Mouse (Mus musculus): ENCODE data around the gene Ier5l. TPM values are rescaled to one million over a fixed set of nuclear protein-coding genes. Genes with fewer than 3 reads are reported as not detected.

Gene Ier5l
- polyA plus RNA-seq, 1 experiment from 2014 or later, result 0.61 TPM

- H3K27me3 ChIP-seq (replicated peaks; ENCODE audit: control insufficient read depth, insufficient read depth, low read length), result no peaks in the 10 kb centered on the region
- H3K9me3 ChIP-seq (ENCODE audit: control insufficient read depth, low read length), result no peaks in the 10 kb centered on the region
- no peaks in the 10 kb centered on the region for H3K36me3 ChIP-seq (ENCODE audit: control insufficient read depth, insufficient read depth, low read length)
- no peak overlapping the region for H3K27ac ChIP-seq (ENCODE audit: low read length)
- WGBS, result 91% methylated on average over 6 of the region's 6 CpGs
- no peak overlapping the region for H3K4me3 ChIP-seq (ENCODE audit: low read length)
- H3K4me1 ChIP-seq (ENCODE audit: control insufficient read depth, insufficient read depth, low read length), result peaks cover 11% of the 10 kb centered on the region
- H3K4me2 ChIP-seq (ENCODE audit: low read depth, low read length), result no peak overlapping the region
- no peak for ATAC-seq
- no peak overlapping the region for H3K9ac ChIP-seq (ENCODE audit: low read depth, low read length)
Observed at GRCm38 (mm10) chr2:30459241-30459640, 14.8 kb downstream of the Ier5l start.

DNA sequence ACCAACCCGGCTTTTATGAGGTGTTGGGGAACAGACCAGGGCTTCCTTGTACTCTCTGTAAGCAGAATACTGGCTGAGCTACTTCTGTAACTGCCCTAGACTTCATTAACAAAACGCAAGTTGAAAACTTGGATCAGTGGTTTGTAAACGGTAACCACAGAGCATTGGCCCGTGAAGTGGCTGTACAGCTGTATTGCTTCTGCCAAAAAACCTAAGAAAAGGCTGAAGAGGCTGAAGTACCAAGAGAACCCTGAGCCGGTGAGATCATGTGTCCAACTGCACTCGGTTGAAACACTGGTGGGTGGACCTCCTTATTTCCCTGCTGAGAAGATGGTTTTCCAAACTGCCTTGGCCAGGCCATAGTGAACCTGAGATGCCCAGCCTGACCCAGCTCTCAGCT lies 15.7 kb downstream of the Ier5l start:
- Histone ChIP-seq H3K9ac (ENCODE audit: low read depth, low read length) (no peak overlapping the region), H3K9me3 (ENCODE audit: control insufficient read depth, low read length) (no peaks in the 10 kb centered on the region), H3K4me2 (ENCODE audit: low read depth, low read length) (no peak overlapping the region), H3K36me3 (ENCODE audit: control insufficient read depth, insufficient read depth, low read length) (no peaks in the 10 kb centered on the region), H3K27ac (ENCODE audit: low read length) (no peak overlapping the region), H3K4me3 (ENCODE audit: low read length) (no peak overlapping the region), H3K27me3 (replicated peaks; ENCODE audit: control insufficient read depth, insufficient read depth, low read length) (no peaks in the 10 kb centered on the region), H3K4me1 (ENCODE audit: control insufficient read depth, insufficient read depth, low read length) (peaks cover 6% of the 10 kb centered on the region)
- ATAC-seq, result no peak
- WGBS, result 71% methylated on average over 6 of the region's 6 CpGs

DNA sequence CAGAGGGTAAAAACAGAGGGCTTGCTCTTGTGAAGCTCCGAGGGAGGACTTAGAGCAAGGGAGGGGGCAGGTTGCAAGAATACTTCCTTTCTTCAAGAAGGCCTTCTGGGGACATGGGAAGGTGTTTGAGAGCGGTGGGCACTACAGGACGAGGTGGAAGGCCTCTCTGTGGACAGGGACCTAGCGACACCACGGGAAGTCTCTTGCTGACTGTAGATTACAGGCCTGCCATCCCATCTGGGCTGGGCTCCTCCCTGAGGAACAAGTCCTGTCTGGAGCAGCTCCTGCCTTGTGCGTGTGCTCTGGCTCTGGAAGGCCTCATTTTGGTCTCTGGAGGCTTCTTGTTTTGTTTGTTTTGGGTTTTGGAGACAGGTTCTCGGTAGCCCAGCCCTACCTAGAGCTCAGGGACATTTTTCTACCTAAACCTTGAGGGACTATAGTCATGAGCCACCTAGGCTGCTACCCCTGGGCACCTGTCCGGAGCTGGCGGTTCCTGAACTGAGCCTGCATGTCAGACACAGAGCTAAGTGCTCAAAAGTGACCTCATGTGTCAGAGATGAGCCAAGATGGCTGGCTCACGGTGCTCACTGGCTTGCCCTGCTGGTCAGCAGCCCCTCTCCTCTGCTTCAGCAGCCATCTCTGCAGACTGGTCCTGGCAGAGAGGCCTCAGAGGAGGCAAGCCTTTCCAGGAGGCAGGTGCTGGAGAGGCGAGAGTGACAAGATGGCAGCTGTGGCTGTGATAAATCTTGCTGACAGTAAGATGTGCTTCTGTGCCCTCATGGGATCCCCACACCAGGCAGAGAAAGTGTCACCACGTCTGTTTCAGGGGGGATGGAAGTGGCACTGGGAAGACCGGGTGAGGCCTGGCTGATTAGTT lies 17.7 kb downstream of the Ier5l start:
- no peak for ATAC-seq
- H3K4me3 ChIP-seq (ENCODE audit: low read length), result no peak overlapping the region
- H3K27me3 ChIP-seq (replicated peaks; ENCODE audit: control insufficient read depth, insufficient read depth, low read length), result no peaks in the 10 kb centered on the region
- H3K9ac ChIP-seq (ENCODE audit: low read depth, low read length), result no peak overlapping the region
- H3K36me3 ChIP-seq (ENCODE audit: control insufficient read depth, insufficient read depth, low read length), result no peaks in the 10 kb centered on the region
- no peak overlapping the region for H3K4me2 ChIP-seq (ENCODE audit: low read depth, low read length)
- no peaks in the 10 kb centered on the region for H3K9me3 ChIP-seq (ENCODE audit: control insufficient read depth, low read length)
- H3K4me1 ChIP-seq (ENCODE audit: control insufficient read depth, insufficient read depth, low read length), result no peaks in the 10 kb centered on the region
- no peak overlapping the region for H3K27ac ChIP-seq (ENCODE audit: low read length)
- 65% methylated on average over 13 of the region's 13 CpGs for WGBS

- ATAC-seq, result no peak
- Histone ChIP-seq H3K27me3 (replicated peaks; ENCODE audit: control insufficient read depth, insufficient read depth, low read length) (no peaks in the 10 kb centered on the region), H3K9me3 (ENCODE audit: control insufficient read depth, low read length) (no peaks in the 10 kb centered on the region), H3K4me1 (ENCODE audit: control insufficient read depth, insufficient read depth, low read length) (no peaks in the 10 kb centered on the region), H3K4me2 (ENCODE audit: low read depth, low read length) (no peak overlapping the region), H3K36me3 (ENCODE audit: control insufficient read depth, insufficient read depth, low read length) (peaks cover 7% of the 10 kb centered on the region), H3K9ac (ENCODE audit: low read depth, low read length) (no peak overlapping the region), H3K27ac (ENCODE audit: low read length) (no peak overlapping the region), H3K4me3 (ENCODE audit: low read length) (no peak overlapping the region)
- WGBS, result 78% methylated on average over 5 of the region's 5 CpGs
Observed at GRCm38 (mm10) chr2:30454587-30454986, 19.4 kb downstream of the Ier5l start.

- Histone ChIP-seq H3K27ac (ENCODE audit: low read length) (no peak overlapping the region), H3K9me3 (ENCODE audit: control insufficient read depth, low read length) (no peaks in the 10 kb centered on the region), H3K9ac (ENCODE audit: low read depth, low read length) (no peak overlapping the region), H3K4me2 (ENCODE audit: low read depth, low read length) (no peak overlapping the region), H3K27me3 (replicated peaks; ENCODE audit: control insufficient read depth, insufficient read depth, low read length) (no peaks in the 10 kb centered on the region), H3K36me3 (ENCODE audit: control insufficient read depth, insufficient read depth, low read length) (peaks cover 14% of the 10 kb centered on the region), H3K4me3 (ENCODE audit: low read length) (no peak overlapping the region), H3K4me1 (ENCODE audit: control insufficient read depth, insufficient read depth, low read length) (no peaks in the 10 kb centered on the region)
- WGBS, result 88% methylated on average over 3 of the region's 3 CpGs
- ATAC-seq, result no peak
Observed at GRCm38 (mm10) chr2:30453570-30453969, 20.4 kb downstream of the Ier5l start.

GRCm38 (mm10) chr2:30451525-30451924 lies 22.5 kb downstream of the Ier5l start:
- Histone ChIP-seq H3K27me3 (replicated peaks; ENCODE audit: control insufficient read depth, insufficient read depth, low read length) (no peaks in the 10 kb centered on the region), H3K36me3 (ENCODE audit: control insufficient read depth, insufficient read depth, low read length) (peaks cover 20% of the 10 kb centered on the region), H3K9me3 (ENCODE audit: control insufficient read depth, low read length) (no peaks in the 10 kb centered on the region), H3K4me1 (ENCODE audit: control insufficient read depth, insufficient read depth, low read length) (no peaks in the 10 kb centered on the region), H3K27ac (ENCODE audit: low read length) (no peak overlapping the region), H3K4me2 (ENCODE audit: low read depth, low read length) (no peak overlapping the region), H3K4me3 (ENCODE audit: low read length) (no peak overlapping the region), H3K9ac (ENCODE audit: low read depth, low read length) (no peak overlapping the region)
- no peak for ATAC-seq
- WGBS, result 80% methylated on average over 3 of the region's 3 CpGs

- no peaks in the 10 kb centered on the region for H3K9me3 ChIP-seq (ENCODE audit: control insufficient read depth, low read length)
- 64% methylated on average over 1 of the region's 1 CpGs for WGBS
- ATAC-seq, result no peak
- no peak overlapping the region for H3K9ac ChIP-seq (ENCODE audit: low read depth, low read length)
- no peaks in the 10 kb centered on the region for H3K27me3 ChIP-seq (replicated peaks; ENCODE audit: control insufficient read depth, insufficient read depth, low read length)
- peaks cover 20% of the 10 kb centered on the region for H3K36me3 ChIP-seq (ENCODE audit: control insufficient read depth, insufficient read depth, low read length)
- H3K4me2 ChIP-seq (ENCODE audit: low read depth, low read length), result no peak overlapping the region
- H3K27ac ChIP-seq (ENCODE audit: low read length), result no peak overlapping the region
- no peak overlapping the region for H3K4me3 ChIP-seq (ENCODE audit: low read length)
- H3K4me1 ChIP-seq (ENCODE audit: control insufficient read depth, insufficient read depth, low read length), result peaks cover 6% of the 10 kb centered on the region
Observed at GRCm38 (mm10) chr2:30450530-30450929, 23.5 kb downstream of the Ier5l start.

GRCm38 (mm10) chr2:30448371-30448770 lies 25.6 kb downstream of the Ier5l start:
- Histone ChIP-seq H3K4me2 (ENCODE audit: low read depth, low read length) (no peak overlapping the region), H3K4me1 (ENCODE audit: control insufficient read depth, insufficient read depth, low read length) (peaks cover 25% of the 10 kb centered on the region), H3K9me3 (ENCODE audit: control insufficient read depth, low read length) (no peaks in the 10 kb centered on the region), H3K27me3 (replicated peaks; ENCODE audit: control insufficient read depth, insufficient read depth, low read length) (no peaks in the 10 kb centered on the region), H3K9ac (ENCODE audit: low read depth, low read length) (no peak overlapping the region), H3K4me3 (ENCODE audit: low read length) (no peak overlapping the region), H3K36me3 (ENCODE audit: control insufficient read depth, insufficient read depth, low read length) (peaks cover 20% of the 10 kb centered on the region), H3K27ac (ENCODE audit: low read length) (no peak overlapping the region)
- no peak for ATAC-seq
- 92% methylated on average over 7 of the region's 7 CpGs for WGBS

DNA sequence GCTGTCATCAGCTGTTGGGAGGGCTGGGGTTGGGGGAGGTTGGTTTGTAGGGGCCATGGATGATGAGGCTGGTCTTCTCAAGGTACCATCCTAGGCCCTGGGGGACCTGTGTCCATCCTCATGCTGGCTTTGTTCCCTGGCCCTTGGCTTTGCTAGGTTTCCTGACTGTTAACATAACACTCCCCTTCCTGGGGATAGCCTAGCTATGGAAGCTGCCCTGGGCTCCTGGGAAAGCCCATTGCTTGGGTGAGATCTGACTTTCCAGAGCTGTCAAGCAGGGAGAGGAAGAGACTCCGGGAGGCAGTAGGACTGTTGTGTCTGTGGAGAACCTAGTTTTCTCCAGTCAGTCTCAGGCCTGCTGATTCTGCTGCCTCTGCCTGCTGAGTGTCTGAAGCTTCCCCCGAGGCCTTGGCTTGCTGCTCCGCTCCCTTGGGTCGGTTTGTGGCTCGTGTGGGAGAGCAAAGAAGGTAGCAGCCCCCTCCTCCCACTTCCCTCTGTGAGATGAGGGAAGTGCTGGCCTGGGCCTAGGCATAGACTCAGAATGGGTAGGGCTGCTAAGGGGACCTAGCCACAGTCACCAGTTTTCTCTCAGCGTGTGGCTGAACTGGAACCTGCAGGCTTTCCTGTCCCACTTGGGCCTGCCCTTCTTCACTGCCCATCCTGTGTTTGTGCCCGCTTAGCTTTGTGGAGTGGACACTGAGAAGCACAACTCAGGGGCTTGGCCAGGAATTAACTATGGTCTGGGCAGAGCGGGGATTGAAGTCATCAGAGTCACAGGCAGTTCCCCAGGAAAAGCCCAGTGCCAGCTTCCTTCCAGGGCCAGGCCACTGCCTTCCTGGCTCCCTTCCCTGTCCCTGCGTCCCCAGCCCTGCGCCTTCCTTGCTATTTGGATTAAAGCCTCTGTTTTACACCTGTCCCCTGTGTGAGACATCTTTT lies 26.9 kb downstream of the Ier5l start:
- peaks cover 37% of the 10 kb centered on the region for H3K4me1 ChIP-seq (ENCODE audit: control insufficient read depth, insufficient read depth, low read length)
- peaks cover 20% of the 10 kb centered on the region for H3K36me3 ChIP-seq (ENCODE audit: control insufficient read depth, insufficient read depth, low read length)
- no peak overlapping the region for H3K4me3 ChIP-seq (ENCODE audit: low read length)
- no peaks in the 10 kb centered on the region for H3K9me3 ChIP-seq (ENCODE audit: control insufficient read depth, low read length)
- WGBS, result 78% methylated on average over 10 of the region's 10 CpGs
- no peak overlapping the region for H3K9ac ChIP-seq (ENCODE audit: low read depth, low read length)
- no peak overlapping the region for H3K4me2 ChIP-seq (ENCODE audit: low read depth, low read length)
- ATAC-seq, result no peak
- no peaks in the 10 kb centered on the region for H3K27me3 ChIP-seq (replicated peaks; ENCODE audit: control insufficient read depth, insufficient read depth, low read length)
- peak overlapping the region; percentile 27; the same call in 1 of the 2 replicates for H3K27ac ChIP-seq (ENCODE audit: low read length)
